Mouse (Mus musculus) heart, adult 2 months (tissue): ENCODE data around the gene Ncaph.

Source experiments
- CTCF ChIP-seq: fragments of 200-600 bp; IDR thresholded peaks from 2 replicates; pipeline ENCODE4 v1.8.1; 2022; ENCODE audit warnings: antibody characterized with exemption, mild to moderate bottlenecking, moderate library complexity
- EP300 ChIP-seq: fragments of 200-500 bp; IDR thresholded peaks from 2 replicates; pipeline ENCODE4 v1.6.1; 2011; ENCODE audit warnings: low read depth, low read length, control low read depth; ENCODE audit not compliant: insufficient read depth
- POLR2A ChIP-seq: fragments of 200-500 bp; IDR thresholded peaks from 2 replicates; pipeline ENCODE4 v1.6.1; 2011; ENCODE audit warnings: mild to moderate bottlenecking, low read depth, low read length, control low read depth; ENCODE audit not compliant: insufficient read depth

- TF ChIP-seq CTCF (no peak), POLR2A (no peak), EP300 (no peak)
Measured at GRCm38 (mm10) chr2:127142577-127143157, 8.9 kb upstream of the Ncaph start.
